Mouse (Mus musculus): ENCODE results near the gene Ccdc30.

Gene Ccdc30

DNA sequence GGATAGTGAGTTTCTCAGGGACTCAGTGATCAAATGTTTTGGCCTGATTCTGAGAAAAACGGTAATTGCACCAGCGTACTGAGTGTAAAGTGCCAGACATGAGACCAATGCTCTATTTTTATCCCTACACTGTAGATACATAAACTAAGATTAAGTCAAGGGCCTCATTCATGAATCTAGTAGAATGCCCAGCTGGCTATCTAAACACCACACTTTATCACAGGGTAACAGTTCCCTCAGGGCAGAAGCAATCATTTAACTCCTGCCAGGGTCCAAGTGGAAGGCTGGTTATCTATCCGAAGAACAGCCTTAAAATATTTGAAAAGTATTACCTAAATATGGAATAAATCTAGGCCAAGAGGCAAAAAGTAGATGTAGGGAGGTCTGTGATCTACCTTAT, 2.6 kb upstream of the Ccdc30 start:
- no peak for DNase-seq (ENCODE audit: low read depth in 1 of 2, low spot score in 2 of 2)

DNA sequence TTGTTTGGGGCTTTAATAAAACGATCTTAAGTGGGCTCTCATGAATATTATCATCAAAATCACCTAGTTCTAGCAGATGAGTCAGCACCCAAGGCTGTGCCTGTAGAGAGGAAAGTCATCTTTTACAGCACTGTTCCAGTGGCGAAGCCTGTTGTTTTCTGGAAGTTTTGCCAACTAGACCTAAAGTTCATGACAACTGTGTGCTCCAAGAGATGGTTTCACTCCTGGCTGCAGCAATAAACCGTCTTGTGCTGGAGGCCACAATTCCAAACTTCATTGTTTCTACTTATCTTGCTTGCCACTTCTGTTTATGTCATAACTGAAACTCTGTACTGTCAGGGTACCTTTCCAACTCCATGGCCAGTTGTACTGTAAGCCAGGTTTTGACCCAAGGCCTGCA, 1.9 kb upstream of the Ccdc30 start:
- no peak for DNase-seq (ENCODE audit: low read depth in 1 of 2, low spot score in 2 of 2)

DNA sequence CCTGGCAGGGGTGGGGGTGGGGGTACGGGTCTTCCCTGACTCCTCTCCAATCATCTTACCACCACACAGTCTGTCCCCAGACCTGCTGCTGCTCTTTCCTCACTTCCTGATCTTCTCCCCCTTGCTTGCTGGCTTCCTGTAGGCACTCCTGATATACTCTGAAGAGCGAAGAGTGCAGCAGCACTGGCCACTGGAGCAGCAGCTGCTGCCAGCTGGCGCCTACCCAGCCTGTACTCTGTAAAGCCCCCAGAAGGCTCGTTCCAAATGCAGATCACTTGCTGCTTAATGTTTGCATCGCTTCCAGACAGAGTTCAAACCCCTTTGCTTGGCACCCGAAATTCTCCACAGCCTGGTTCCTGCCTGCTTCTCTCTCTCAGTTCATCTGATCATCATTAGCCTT, 2.5 kb downstream of the Ccdc30 start:
- no peak for DNase-seq (ENCODE audit: low read depth in 1 of 2, low spot score in 2 of 2)

DNA sequence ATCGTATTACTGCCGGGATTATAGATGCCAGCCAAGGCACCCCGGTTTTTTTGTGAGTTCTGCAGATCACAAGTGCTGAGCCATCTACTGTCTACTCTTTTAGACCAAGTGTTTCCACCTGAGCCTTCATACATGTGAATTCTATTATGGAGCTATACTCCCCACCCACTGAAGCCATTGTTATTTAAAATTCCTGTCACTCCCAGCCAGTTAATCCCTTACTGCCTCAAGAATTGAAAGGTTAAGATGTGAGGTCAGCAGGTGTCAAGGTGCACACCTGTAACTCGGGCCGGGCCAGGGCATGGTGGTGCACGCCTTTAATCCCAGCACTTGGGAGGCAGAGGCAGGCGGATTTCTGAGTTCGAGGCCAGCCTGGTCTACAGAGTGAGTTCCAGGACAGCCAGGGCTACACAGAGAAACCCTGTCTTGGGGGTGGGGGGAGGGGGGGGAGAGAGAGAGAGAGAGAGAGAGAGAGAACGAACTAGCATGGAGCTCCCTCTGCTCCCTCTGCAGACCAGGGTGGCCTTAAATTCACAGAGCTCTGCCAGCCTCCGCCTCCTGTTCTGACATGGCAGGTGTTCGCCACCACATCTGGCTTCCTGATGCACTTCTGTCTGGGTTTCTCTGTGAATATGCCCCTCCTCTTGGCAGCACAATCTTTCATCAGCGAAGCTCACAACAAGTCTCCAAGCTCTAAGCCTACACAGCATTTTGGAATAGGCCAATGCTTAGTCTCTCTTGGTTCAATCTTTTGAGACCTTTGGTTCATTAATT, 3.3 kb downstream of the Ccdc30 start:
- no peak for DNase-seq (ENCODE audit: low read depth in 1 of 2, low spot score in 2 of 2)

DNA sequence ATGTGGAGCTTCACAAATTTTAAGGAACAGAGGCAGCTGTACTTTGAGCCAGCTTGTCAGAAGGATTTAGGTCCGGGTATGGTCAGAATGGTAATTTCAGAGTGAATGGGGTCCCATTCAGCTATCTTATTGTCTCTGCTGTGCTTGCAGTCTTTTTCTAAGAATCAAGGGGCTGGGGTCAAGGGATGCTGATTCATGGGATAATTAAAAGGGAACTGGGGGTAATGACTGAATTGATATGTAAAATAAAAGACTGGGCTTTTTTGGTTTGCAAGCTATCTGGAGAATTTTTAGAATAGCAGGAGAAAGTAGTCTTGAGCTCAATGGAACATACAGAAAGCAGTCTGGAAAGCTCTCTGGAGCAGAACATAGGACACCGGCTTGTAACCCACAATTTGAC, 11.9 kb downstream of the Ccdc30 start:
- DNase-seq (ENCODE audit: low read depth in 1 of 2, low spot score in 2 of 2), result no peak

DNA sequence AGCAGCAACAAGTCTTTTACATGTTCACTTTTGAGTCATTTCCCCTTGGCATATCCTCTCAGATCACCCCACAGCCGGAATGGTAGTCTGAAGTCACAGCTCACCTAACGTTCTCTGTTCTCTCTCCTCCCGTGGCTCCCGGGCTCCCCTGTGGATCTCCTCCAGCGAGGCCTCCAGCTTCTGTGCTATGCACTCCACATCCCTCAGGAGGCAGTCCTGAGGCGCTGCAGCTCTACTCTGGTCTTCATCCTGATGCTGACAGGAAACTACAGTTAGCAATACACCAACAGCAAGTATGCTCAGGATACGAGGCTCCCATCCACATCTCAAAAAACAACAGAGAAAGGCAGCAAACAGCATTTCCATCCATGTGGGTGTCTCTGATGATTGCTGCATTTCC, 14.4 kb downstream of the Ccdc30 start:
- no peak for DNase-seq (ENCODE audit: low read depth in 1 of 2, low spot score in 2 of 2)

DNA sequence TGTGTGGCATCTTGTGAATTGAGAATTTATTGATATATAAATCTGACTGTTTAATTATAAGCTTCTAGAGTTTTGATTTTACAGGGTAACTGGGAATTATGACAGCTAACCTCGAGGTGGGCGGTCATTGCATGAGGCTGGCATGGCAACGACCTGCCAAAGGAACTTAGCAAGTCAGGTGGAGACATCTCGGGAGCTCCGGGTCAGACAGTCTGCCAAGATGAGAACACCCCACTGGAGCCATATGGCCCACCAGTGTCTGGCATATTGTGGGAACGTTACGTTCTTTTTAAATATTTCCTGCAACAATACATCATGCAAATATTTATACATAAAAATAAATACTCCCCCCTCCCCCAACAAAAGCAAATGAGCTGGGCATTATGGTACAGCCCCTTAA, 16.6 kb downstream of the Ccdc30 start:
- DNase-seq (ENCODE audit: low read depth in 1 of 2, low spot score in 2 of 2), result no peak

DNA sequence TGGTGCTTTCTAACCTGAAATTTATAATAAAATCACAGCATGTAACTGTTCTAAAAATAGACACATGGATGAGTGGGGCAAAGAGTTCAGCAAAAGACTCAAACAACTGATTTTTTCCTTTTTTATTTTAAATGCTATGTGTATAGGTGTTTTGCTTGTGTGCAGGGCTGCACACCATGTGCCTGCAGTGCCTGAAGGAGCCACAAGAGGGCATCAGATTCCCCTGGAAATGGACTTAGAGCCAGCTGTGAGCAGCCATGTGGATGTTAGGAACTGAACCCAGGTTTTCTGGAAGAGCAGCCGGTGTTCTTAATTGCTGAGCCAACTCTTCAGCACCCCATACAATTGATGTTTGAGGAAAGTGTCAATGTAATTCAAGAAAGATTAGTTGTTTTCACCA, 25.0 kb downstream of the Ccdc30 start:
- no peak for DNase-seq (ENCODE audit: low read depth in 1 of 2, low spot score in 2 of 2)

DNA sequence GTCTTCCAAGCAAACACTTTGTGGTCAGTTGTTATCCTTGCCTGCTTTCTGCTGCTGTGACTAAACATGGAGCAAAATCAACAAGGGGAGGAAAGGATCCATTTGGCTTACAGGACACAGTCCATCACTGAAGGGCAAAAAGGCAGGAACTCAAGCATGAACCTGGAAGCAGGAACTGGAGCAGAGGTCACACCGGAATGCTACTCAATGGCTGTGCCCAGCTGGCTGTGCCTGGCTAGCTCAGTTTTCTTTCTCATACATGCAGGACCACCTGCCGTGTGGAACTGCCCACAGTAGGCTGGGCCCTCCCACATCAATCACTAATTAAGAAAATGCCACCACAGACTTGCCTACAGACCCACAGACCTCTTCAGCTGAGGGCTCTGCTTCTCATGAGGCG, 26.1 kb downstream of the Ccdc30 start:
- no peak for DNase-seq (ENCODE audit: low read depth in 1 of 2, low spot score in 2 of 2)

DNA sequence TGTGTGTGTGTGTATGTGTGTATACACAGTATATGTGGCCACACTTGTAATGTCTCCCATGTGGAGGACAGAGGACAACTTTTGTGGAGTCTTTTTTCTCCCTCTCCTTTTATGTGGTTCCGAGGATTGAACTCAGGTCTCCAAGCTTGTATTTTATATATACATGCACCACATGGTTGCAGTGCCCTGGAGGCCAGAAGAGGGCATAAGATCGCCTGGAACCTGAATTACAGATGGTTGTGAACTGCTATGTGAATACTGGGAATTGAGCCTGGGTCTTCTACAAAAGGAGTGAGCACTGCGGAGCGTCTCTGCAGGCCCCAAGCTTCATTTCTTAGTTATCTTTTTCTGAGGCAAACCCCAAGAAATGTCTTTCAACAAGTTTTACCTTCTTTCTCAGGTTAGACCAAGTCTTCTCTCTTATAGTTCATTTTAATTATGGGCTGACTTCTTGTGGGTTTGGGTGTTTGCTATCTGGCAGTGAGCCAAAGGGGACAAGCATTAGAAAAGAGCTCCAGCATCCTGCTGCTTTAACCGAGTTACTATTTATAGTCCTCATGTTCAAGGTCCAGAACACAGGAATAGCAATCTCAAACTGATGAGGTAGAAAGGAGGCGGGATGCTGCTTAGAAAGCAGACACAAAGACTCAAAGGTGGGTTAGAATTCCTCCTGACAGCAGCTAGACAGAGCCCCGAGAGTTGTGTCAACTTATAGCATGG, 33.7 kb downstream of the Ccdc30 start:
- DNase-seq (ENCODE audit: low read depth in 1 of 2, low spot score in 2 of 2), result no peak

DNA sequence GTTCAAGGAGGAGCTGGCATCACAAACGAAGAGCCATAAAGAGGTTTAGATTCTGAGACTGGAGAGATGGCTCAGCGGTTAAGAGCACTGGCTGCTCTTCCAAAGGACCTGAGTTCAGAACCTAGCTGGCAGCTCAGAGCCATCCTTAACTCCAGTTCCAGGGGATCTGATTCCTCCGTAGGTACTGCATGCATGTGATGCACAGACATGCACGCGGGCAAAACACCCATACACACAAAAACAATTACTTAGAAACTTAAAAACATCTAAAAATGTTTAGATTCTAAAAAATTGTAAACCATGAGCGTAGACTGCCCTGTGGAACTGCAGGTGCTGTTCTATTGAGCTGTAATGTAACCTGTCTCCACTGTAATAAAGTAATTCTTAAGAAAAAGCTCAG, 45.9 kb downstream of the Ccdc30 start:
- DNase-seq (ENCODE audit: low read depth in 1 of 2, low spot score in 2 of 2), result no peak

DNA sequence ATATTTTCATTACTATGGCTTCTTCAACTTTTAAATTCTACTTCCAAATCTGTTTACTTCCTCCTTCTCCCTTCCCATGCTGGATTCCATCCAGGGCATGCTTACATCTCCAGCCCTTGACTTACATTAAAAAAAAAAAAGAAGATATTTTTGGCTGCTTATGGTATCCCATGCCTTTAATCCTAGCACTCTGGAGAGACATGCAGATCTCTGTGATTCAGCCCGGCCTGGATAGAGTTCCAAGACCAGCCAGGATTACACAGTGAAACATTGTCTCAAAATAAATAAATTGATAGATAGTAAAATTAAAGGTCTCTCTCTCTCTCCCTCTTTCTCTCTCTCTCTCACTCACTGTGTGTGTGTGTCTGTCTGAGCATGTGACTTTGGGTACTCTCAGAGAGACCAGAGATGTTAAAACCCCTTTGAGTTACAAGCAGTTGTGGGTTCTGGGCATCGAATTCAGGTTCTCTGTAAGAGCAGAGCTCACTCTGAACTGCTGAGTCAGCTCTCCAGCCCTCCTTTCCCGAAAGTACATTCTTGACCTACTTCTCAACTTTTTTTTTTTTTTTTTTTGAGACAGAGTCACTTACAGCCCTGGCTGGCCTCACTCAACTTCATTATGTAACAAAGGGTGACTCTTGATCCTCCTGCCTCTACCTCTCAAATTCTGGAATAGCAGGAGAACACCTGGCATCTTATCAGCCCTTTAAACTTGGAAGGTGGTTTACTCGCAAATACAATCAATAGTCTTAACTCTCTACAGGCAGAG, 48.4 kb downstream of the Ccdc30 start:
- no peak for DNase-seq (ENCODE audit: low read depth in 1 of 2, low spot score in 2 of 2)

DNA sequence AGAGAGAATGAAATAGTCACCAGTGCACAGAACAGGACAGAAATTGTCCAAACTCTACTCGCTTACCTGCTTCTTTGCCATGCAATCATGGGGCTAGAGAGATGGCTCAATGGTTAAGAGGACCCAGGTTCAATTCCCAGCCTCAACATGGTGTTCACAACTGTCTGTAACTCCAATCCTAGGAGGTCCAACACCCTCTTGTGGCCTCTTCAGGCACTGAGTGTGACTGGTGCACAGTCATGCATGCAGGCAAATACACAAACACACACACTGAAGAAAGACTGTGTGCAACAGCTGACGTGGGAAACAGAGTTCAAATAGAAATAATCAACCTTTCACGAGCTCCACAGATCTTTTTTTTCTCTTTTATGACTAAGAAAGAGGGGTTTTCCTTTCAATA, 53.1 kb downstream of the Ccdc30 start:
- DNase-seq (ENCODE audit: low read depth in 1 of 2, low spot score in 2 of 2), result no peak

DNA sequence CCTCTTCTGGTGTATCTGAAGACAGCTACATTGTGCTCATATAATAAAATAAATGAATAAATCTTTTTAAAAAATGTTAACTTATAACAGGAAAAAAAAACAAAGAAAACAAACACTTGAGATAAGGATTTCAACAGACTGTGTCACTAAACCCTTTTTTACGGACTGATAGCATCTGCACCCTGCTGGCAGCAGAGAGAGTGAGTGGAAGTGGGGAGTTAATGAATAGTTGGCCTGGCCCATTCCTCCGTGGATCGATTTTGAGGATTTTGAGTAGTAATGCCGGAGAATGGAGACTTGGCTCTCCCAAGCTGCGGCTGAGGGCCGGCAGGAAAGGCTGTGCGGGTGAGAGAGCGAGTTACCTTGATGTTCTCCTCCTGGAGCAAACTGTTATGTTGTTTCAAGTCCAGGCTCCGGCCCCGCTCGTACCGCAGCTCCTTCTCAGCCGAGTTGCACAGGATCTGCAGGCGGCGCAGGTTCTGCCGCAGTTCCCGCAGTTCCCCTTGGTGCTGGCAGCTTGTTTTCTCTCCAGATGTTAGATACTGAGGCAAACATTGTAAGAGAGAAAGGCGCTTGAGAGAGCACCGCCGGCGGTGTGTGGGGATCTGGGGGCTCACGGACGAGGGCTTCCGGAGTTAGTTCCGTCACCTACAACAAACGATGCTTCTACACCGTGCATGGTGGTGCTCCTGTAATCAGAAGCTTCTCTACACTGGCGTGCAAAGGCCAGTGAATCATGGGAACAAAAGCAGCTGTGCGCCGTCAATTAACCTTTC, 55.9 kb downstream of the Ccdc30 start:
- no peak for DNase-seq (ENCODE audit: low read depth in 1 of 2, low spot score in 2 of 2)

DNA sequence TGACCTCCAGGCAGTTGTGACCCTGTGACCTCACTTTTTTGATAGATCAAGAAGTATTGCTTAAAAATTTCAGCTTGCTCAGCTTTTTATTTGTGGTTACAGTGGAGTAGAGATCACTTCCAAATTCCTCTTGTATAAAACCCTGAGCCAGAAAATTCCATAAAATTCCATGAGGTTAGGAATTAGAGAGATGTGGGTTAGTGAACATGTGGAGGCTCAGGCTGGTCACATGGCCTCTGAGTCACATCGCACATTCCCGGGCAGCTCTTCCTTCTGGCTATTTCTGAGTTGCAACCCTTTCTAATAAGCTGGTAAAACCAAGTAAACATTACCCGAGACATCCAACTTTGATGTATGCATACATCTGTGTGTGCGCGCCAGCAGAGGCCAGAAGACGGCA, 69.8 kb downstream of the Ccdc30 start:
- no peak for DNase-seq (ENCODE audit: low read depth in 1 of 2, low spot score in 2 of 2)

DNA sequence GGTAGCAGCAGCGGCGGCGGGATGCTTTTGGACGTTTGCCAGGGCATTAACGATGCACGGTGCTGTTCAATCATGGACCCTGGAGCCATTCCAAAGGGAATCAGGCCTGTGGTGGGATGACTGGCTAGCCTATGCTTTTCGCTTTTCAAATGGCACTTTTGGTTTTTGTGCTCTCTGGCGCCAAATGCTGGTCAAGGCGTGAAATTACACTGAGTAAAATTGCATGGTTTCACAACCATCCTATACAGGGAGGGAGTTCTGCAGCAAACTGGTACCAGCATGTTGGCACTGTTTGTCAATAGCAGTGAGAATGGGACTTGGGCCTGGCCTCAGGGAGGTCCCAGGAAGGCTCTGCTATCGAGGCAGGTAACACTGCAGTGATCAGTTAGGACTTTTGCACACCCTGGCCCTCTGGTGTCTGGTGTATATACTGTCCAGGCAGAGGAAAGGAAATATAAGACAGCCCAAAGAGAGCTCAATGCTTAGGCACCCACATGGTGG, 76.4 kb downstream of the Ccdc30 start:
- DNase-seq (ENCODE audit: low read depth in 1 of 2, low spot score in 2 of 2), result peak in 1 of 2 experiments; percentile 4

DNA sequence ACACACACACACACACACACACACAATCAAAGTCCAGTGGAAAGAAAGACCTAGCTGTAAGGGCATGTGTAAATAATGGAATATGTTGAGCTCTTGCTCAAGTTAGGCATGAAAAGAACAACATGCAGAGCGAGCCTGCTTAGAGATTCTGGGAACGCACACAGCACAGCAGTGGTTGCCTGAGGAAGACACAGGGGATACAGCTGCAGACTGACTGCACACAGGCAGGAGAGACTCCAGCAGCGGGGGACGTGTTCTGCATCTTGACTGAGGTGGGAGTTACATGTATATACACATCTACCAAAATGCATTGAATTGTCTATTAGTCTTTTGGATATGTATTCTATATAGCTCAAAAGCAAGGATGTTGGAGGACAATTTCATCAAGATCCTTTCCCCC, 76.9 kb downstream of the Ccdc30 start:
- DNase-seq (ENCODE audit: low read depth in 1 of 2, low spot score in 2 of 2), result no peak

DNA sequence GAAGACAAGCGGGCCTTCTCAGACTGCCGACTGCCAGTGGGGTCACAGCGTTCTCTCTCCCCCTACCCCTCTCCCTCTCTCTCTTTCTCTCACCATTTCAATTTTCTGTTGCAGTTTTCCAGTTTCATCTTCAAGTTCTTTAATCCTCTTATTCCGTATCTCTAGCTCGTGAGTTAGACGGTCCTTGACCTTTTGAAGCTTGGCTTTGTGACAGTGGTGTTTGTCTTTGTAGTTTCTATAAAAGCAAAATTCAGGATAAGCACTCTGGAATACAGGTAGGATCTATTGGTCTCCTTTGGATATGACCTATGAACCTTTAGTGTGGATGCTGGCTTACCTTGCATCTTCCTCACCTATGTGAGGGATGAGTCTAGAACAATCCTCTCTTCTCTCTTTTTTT, 81.8 kb downstream of the Ccdc30 start:
- DNase-seq (ENCODE audit: low read depth in 1 of 2, low spot score in 2 of 2), result no peak

DNA sequence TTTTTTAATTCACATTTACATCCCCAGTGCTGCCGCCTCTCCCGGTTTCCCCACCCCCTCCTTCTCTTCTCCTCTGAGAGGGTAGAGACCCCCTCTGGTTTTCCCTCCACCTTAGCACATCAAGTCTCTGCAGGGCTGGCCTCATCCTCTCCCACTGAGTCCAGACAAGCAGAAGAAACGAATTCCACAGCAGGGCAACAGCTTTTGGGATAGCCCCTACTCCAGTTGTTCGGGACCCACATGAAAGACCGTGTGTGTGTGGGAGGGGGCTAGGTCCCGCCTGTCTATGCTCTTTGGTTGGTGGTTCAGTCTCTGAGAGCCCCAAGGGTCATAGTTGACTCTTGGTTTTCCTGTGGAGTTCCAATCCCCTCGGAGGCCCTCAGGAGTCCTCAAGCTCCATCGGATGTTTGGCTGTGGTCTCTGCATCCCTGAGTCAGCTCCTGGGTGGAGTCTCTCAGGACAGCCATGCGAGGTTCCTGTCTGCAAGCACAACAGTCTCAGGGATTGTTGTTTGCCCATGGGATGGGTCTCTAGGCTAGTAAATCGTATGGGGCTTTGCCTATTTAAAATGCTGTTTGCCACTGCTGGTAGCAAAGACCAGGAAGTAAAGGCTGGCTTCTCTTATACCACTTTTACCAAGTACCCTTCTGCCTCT, 94.3 kb downstream of the Ccdc30 start:
- DNase-seq (ENCODE audit: low read depth in 1 of 2, low spot score in 2 of 2), result no peak

DNA sequence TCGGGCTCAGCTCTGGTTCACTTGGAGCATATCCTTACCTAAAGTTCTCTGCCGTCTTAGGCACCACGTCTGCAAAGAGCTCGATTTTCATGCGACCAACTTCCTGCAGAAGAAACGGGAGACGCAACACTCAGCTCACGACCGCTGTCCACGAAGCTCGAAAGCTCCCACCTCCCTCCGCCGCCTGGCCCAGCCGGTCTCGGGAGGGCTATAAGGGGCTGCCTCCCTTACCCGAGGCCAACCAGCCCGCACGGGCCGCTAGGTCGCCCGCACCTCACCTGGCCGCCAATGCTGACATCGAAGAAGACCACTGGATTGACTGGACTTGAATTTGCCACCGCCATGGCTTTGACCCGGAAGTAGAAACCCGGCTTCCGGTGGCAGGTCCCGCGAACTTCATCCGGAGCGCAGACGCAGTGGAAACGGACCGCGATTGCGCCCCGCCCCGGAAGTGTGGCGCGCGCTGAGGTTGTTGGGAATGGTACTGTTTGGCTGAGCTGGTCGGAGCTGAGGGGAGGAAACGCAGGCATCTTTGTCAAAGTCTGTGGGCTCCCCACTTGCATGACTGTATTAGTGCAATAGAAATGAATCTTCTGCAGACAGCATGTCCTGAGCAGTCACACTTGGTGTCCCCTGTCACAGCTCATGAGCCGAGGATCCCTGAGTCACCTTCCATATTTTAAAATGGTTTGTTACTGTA, 95.0 kb downstream of the Ccdc30 start, which contains the start of gene Ppih:
Ppih (minus strand) TSS at position 416 of the 700 bp plus-strand sequence.
- DNase-seq (ENCODE audit: low read depth in 1 of 2, low spot score in 2 of 2), result peak; percentile 79 to 86

All from monocyte, adult 2 months (primary cell).